Mouse (Mus musculus) spleen, adult 2 months (tissue): ENCODE measurements around the gene Kctd18. TPM values are rescaled to one million over a fixed set of nuclear protein-coding genes. Genes with fewer than 3 reads are reported as not detected.

Source experiments
- DNase-seq, 2 experiments: peaks; one replicate each; pipeline versions ENCODE4 v3.0.0 to v3.0.0-alpha.2; 2012 to 2021; ENCODE audit warnings: low spot score in 2 of 2, low read depth in 1 of 2
- H3K27ac ChIP-seq: fragments of 200-500 bp; 2 replicates; pipeline ENCODE4 v1.5.1; 2012; ENCODE audit warnings: low read length, inconsistent platforms; ENCODE audit not compliant: insufficient read depth
- H3K27me3 ChIP-seq: fragments of 200-500 bp; 2 replicates; pipeline ENCODE4 v1.6.1; 2012; ENCODE audit warnings: mild to moderate bottlenecking, moderate library complexity, low read length, inconsistent platforms; ENCODE audit not compliant: control insufficient read depth, insufficient read depth
- H3K36me3 ChIP-seq: fragments of 200-500 bp; 2 replicates; pipeline ENCODE4 v1.6.1; 2012; ENCODE audit warnings: mild to moderate bottlenecking, low read length, inconsistent platforms; ENCODE audit not compliant: control insufficient read depth, insufficient read depth
- H3K4me1 ChIP-seq: fragments of 200-500 bp; 2 replicates; pipeline ENCODE4 v1.6.1; 2011; ENCODE audit warnings: inconsistent platforms; ENCODE audit not compliant: control insufficient read depth, insufficient read depth, insufficient read length
- H3K4me3 ChIP-seq: fragments of 200-500 bp; 2 replicates; pipeline ENCODE4 v1.5.1; 2011; ENCODE audit warnings: mild to moderate bottlenecking, inconsistent platforms; ENCODE audit not compliant: insufficient read depth, insufficient read length; ENCODE audit errors: extremely low read depth
- CTCF ChIP-seq: fragments of 200-500 bp; IDR thresholded peaks from 2 replicates; pipeline ENCODE4 v1.5.1; 2011; ENCODE audit warnings: mild to moderate bottlenecking, inconsistent platforms; ENCODE audit not compliant: insufficient read depth, insufficient read length, insufficient replicate concordance; ENCODE audit errors: extremely low read depth
- POLR2A ChIP-seq: fragments of 200-500 bp; IDR thresholded peaks from 2 replicates; pipeline ENCODE4 v1.6.1; 2011; ENCODE audit warnings: low read depth, low read length, inconsistent platforms
- WGBS: fragments of 180-500 bp; shearing (Covaris S2); methylation state at CpG from one replicate; pipeline ENCODE4 v1.1.7; 2018; 5-methylcytosine and 5-hydroxymethylcytosine counted together
- polyA plus RNA-seq: library from polyadenylated mRNA; depleted of rRNA; stranded (reverse); fragments of >200 nt; gene quantifications from 2 replicates; pipeline ENCODE4 v1.2.3, GENCODE M21; 2012; rRNA removed

The Kctd18 gene
- 5.4 and 5.6 TPM in 2 replicates for polyA plus RNA-seq

DNA sequence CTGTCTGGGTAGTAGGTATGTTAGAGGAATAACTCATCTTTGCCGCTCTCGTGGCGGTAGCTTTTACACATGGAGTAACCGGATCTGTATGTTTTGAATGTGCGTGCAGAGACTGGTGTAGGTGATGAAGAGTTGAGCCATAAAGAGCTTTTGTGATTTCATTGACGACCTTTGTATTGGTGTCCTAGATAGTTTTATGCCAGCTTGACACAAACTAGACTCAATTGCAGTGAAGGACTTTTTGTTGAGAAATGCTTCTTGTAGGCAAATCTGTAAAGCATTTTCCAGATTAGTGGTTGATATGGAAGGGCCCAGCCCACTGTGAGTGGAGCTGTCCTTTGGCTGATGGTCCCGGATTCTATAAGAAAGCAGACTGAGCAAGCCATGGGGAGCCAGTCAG is at the start of gene Kctd18:
TSS of gene Kctd18 (minus strand) at position 101 of the 400 bp plus-strand sequence.
- Histone ChIP-seq H3K36me3 (0 out of 2 replicates have a peak, but pooled peaks cover 2% of the 10 kb centered on the region), H3K4me1 (no peaks in the 10 kb centered on the region), H3K27me3 (no peaks in the 10 kb centered on the region), H3K27ac (no peak within 1 kb of the TSS), H3K4me3 (no peak within 1 kb of the TSS)
- TF ChIP-seq CTCF: no peak
- TF ChIP-seq POLR2A: no peak
- WGBS: 98% methylated on average over 7 of the region's 7 CpGs
- no peak for DNase-seq

DNA sequence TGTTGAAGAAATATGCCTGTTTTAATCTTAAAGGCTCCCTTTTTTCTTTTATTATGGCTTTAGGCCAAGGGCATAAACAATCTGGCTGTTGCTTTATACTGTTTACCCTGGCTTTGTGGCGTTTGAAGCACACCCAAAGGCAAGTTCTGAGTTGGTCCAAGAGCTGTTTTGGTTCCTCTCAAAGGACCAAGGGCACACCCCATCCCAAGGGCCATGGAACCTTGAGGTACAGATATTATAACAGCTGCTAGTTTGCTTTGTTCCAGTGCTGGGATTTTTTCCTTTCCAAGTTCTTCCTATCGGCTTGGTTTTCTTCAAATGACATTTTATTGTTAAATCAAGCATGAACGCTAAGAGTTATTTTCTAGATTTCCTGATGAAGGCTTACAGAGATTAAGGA is 46.9 kb upstream of the Kctd18 start:
- Histone ChIP-seq H3K27ac (no peak overlapping the region), H3K4me1 (no peaks in the 10 kb centered on the region), H3K27me3 (no peaks in the 10 kb centered on the region), H3K36me3 (no peaks in the 10 kb centered on the region), H3K4me3 (no peak overlapping the region)
- no peak for TF ChIP-seq CTCF
- TF ChIP-seq POLR2A: no peak
- WGBS: 86% methylated on average over 3 of the region's 3 CpGs
- no peak for DNase-seq

DNA sequence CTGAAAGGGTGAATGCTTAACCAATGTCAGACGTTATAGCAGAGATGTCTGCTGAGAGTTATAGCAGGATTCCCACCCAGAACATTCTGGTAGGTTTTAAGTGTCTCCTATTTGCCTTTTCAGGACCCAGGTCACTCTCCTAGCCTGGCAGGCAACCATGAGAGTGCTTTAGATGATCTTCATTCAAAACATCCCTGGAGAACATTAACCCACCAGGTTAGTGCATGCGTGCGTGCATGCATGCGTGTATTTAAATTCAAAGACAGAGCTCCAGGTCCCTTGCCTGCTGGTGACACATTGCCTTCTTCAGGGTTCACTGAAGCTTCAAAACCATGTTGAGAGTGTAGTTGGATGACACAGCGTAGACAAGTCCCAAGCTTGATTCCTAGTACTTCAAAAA is 46.4 kb upstream of the Kctd18 start:
- Histone ChIP-seq H3K27ac (no peak overlapping the region), H3K36me3 (no peaks in the 10 kb centered on the region), H3K27me3 (no peaks in the 10 kb centered on the region), H3K4me3 (no peak overlapping the region), H3K4me1 (no peaks in the 10 kb centered on the region)
- no peak for DNase-seq
- TF ChIP-seq CTCF (no peak), POLR2A (no peak)
- WGBS: 89% methylated on average over 5 of the region's 5 CpGs

DNA sequence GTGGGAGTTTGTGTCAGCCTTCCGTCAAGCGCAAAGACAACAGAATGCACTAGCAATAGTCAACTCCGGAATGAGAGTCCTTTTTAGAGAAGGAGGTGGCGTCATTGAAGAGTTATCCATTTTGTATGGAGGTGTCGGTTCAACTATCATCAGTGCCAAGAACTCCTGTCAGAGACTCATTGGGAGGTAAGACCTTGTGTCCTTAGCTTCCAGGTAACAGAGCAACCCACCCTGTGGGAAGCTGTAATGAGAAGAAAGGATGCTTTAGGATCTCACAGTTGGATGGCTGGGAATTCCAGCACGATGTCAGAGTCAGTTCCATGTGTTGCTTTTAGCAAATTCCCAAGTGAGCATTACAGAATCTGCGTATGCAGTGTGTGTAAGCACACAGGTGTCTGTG is 43.4 kb upstream of the Kctd18 start:
- no peak for TF ChIP-seq CTCF
- TF ChIP-seq POLR2A: no peak
- Histone ChIP-seq H3K27me3 (no peaks in the 10 kb centered on the region), H3K27ac (no peak overlapping the region), H3K36me3 (no peaks in the 10 kb centered on the region), H3K4me1 (no peaks in the 10 kb centered on the region), H3K4me3 (no peak overlapping the region)
- no peak for DNase-seq
- 93% methylated on average over 7 of the region's 7 CpGs for WGBS

DNA sequence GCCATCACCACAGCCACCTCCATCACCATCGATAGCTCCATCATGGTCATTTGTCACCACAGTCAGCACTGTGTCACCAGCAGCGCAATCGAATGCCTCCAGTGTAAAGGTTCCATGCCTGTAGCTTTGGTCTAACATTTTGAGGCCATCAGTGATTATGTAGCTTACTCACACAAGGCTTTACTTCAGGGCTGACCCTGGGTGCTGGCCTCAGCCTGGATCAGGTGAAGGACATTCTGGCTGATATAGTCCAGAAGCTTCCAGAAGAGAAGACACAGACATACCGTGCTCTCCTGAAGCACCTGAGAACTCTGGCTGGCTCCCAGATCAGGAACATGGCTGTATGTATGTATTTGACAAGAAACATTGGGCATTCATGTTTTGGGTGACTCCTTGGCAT is 40.1 kb upstream of the Kctd18 start:
- 91% methylated on average over 4 of the region's 4 CpGs for WGBS
- Histone ChIP-seq H3K27me3 (no peaks in the 10 kb centered on the region), H3K27ac (no peak overlapping the region), H3K36me3 (no peaks in the 10 kb centered on the region), H3K4me3 (no peak overlapping the region), H3K4me1 (no peaks in the 10 kb centered on the region)
- DNase-seq: no peak
- no peak for TF ChIP-seq POLR2A
- TF ChIP-seq CTCF: no peak

DNA sequence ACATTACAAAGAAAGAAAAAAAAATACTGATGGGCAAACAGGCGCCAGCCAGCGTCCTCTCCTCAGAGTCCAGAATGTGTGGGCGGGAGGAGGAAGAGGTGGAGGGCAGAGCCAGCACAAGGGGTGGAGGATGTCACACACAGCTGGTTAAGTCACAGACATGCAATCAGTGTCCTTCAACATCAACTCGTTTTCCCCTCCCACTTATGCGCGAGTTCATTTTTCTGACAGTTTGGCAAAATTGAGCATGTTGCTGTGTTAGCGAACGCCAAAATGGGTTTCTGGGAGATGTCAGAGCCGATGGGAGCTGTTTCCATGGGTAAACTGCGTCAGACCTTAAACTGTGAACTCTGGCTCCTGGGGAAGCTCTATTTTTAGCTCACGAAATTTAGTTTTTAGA is 38.2 kb upstream of the Kctd18 start:
- Histone ChIP-seq H3K4me1 (no peaks in the 10 kb centered on the region), H3K27me3 (no peaks in the 10 kb centered on the region), H3K27ac (no peak overlapping the region), H3K4me3 (no peak overlapping the region), H3K36me3 (no peaks in the 10 kb centered on the region)
- DNase-seq: no peak
- TF ChIP-seq CTCF: no peak
- TF ChIP-seq POLR2A: no peak
- 58% methylated on average over 11 of the region's 11 CpGs for WGBS

DNA sequence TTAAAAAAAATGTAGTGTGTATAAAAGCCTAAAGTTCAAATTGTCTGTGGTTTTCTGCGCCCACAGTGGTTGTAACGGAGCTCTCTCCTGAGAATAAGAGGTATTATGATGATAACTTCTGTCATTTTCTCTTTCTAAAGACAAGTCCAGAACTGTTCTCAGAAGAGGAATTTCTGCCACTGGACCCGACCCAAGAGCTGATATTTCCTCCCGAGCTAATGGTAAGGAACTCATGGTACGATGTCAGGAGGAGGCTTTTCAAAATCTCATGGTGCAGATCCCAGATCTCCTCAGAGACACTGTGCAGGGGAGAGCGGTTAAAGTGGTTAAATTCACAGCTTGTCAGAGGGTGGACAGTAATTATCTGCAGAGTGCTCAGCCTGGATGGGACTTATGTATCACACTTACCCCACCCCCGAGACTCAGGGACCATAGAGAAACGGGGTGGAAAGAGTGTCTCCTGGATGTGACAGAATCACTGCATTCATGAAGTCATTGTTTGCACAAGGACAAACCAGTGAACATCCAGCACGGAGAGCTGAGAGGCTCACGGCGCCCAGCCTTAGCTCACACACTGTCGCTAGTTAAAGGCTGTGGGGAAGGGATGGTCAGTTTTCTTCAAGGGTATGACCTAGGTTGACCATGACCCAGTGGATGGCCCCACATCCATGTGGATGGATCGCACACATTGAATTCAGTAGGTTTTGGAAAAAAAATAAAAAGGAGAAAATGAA is 37.5 kb upstream of the Kctd18 start:
- WGBS: 81% methylated on average over 13 of the region's 13 CpGs
- no peaks in the 10 kb centered on the region for H3K36me3 ChIP-seq
- no peaks in the 10 kb centered on the region for H3K4me1 ChIP-seq
- no peak overlapping the region for H3K27ac ChIP-seq
- H3K4me3 ChIP-seq: no peak overlapping the region
- no peak for DNase-seq
- TF ChIP-seq CTCF: no peak
- TF ChIP-seq POLR2A: no peak
- no peaks in the 10 kb centered on the region for H3K27me3 ChIP-seq
